Mouse (Mus musculus): Measurements from ENCODE around the gene Slc23a4. TPM values are rescaled to one million over a fixed set of nuclear protein-coding genes. Genes with fewer than 3 reads are reported as not detected.

Slc23a4 gene
- polyA plus RNA-seq, 1 experiment from 2014 or later = 0.12 TPM

- Histone ChIP-seq H3K9me3 (ENCODE audit: low read length) (no peaks in the 10 kb centered on the region), H3K36me3 (replicated peaks; ENCODE audit: insufficient read depth, low read length) (no peaks in the 10 kb centered on the region), H3K27ac (ENCODE audit: low read depth) (no peak overlapping the region), H3K27me3 (ENCODE audit: insufficient read depth, low read length) (no peaks in the 10 kb centered on the region), H3K9ac (replicated peaks) (no peak overlapping the region), H3K4me1 (ENCODE audit: insufficient read depth) (peaks cover 10% of the 10 kb centered on the region), H3K4me3 (ENCODE audit: low read depth, low read length) (no peak overlapping the region), H3K4me2 (ENCODE audit: low read depth, low read length) (no peak overlapping the region)
- no peak for DNase-seq
- no peak for TF ChIP-seq CTCF (IDR thresholded peaks at IDR 0.05; ENCODE audit: low read depth)
- no peak for TF ChIP-seq EP300 (IDR thresholded peaks at IDR 0.05; ENCODE audit: low read depth)
- ATAC-seq = no peak
- WGBS (ENCODE audit: insufficient replicate concordance) = 85% methylated on average over 2 of the region's 2 CpGs
Observed at GRCm38 (mm10) chr6:34941496-34941895, 46.7 kb downstream of the Slc23a4 start.

- Histone ChIP-seq H3K36me3 (replicated peaks; ENCODE audit: insufficient read depth, low read length) (no peaks in the 10 kb centered on the region), H3K9ac (replicated peaks) (no peak overlapping the region), H3K9me3 (ENCODE audit: low read length) (no peaks in the 10 kb centered on the region), H3K27ac (ENCODE audit: low read depth) (no peak overlapping the region), H3K4me1 (ENCODE audit: insufficient read depth) (peaks cover 10% of the 10 kb centered on the region), H3K27me3 (ENCODE audit: insufficient read depth, low read length) (no peaks in the 10 kb centered on the region), H3K4me2 (ENCODE audit: low read depth, low read length) (no peak overlapping the region), H3K4me3 (ENCODE audit: low read depth, low read length) (no peak overlapping the region)
- 84% methylated on average over 8 of the region's 8 CpGs for WGBS (ENCODE audit: insufficient replicate concordance)
- DNase-seq (no peak), ATAC-seq (no peak)
- no peak for TF ChIP-seq EP300 (IDR thresholded peaks at IDR 0.05; ENCODE audit: low read depth)
- TF ChIP-seq CTCF (IDR thresholded peaks at IDR 0.05; ENCODE audit: low read depth) = no peak
Observed at GRCm38 (mm10) chr6:34939451-34939850, 48.8 kb downstream of the Slc23a4 start.

- no peaks in the 10 kb centered on the region for H3K27me3 ChIP-seq (ENCODE audit: insufficient read depth, low read length)
Observed at GRCm38 (mm10) chr6:34938929-34939325, 49.3 kb downstream of the Slc23a4 start.

GRCm38 (mm10) chr6:34938280-34938928, 49.8 kb downstream of the Slc23a4 start:
- H3K4me1 ChIP-seq (ENCODE audit: insufficient read depth) = peaks cover 10% of the 10 kb centered on the region
- H3K9me3 ChIP-seq (ENCODE audit: low read length) = no peaks in the 10 kb centered on the region
- no peaks in the 10 kb centered on the region for H3K36me3 ChIP-seq (replicated peaks; ENCODE audit: insufficient read depth, low read length)
- H3K9ac ChIP-seq (replicated peaks) = no peak overlapping the region
- TF ChIP-seq CTCF (IDR thresholded peaks at IDR 0.05; ENCODE audit: low read depth) = no peak
- no peak for TF ChIP-seq EP300 (IDR thresholded peaks at IDR 0.05; ENCODE audit: low read depth)
- peak overlapping the region; percentile 36 for H3K27ac ChIP-seq (ENCODE audit: low read depth)
- ATAC-seq (peak; percentile 49; the same call in 1 of the 2 replicates), DNase-seq (no peak)
- peak overlapping the region; percentile 20; the same call in 1 of the 2 replicates for H3K4me2 ChIP-seq (ENCODE audit: low read depth, low read length)
- WGBS (ENCODE audit: insufficient replicate concordance) = 39% methylated on average over 7 of the region's 7 CpGs
- no peak overlapping the region for H3K4me3 ChIP-seq (ENCODE audit: low read depth, low read length)
- no peaks in the 10 kb centered on the region for H3K27me3 ChIP-seq (ENCODE audit: insufficient read depth, low read length)

More at GRCm38 (mm10) chr6:34938929-34939325, 49.3 kb downstream of the Slc23a4 start:
- no peak overlapping the region for H3K4me3 ChIP-seq (ENCODE audit: low read depth, low read length)
- H3K4me1 ChIP-seq (ENCODE audit: insufficient read depth) = peaks cover 10% of the 10 kb centered on the region
- no peak for ATAC-seq
- peak overlapping the region; percentile 20; the same call in 1 of the 2 replicates for H3K4me2 ChIP-seq (ENCODE audit: low read depth, low read length)
- no peak for DNase-seq
- no peak for TF ChIP-seq EP300 (IDR thresholded peaks at IDR 0.05; ENCODE audit: low read depth)
- TF ChIP-seq CTCF (IDR thresholded peaks at IDR 0.05; ENCODE audit: low read depth) = no peak
- no peak overlapping the region for H3K27ac ChIP-seq (ENCODE audit: low read depth)
- H3K36me3 ChIP-seq (replicated peaks; ENCODE audit: insufficient read depth, low read length) = no peaks in the 10 kb centered on the region
- H3K9me3 ChIP-seq (ENCODE audit: low read length) = no peaks in the 10 kb centered on the region
- 34% methylated on average over 4 of the region's 4 CpGs for WGBS (ENCODE audit: insufficient replicate concordance)
- no peak overlapping the region for H3K9ac ChIP-seq (replicated peaks)

- ATAC-seq = no peak
- WGBS (ENCODE audit: insufficient replicate concordance) = 68% methylated on average over 5 of the region's 5 CpGs
Observed at GRCm38 (mm10) chr6:34936743-34937142, 51.5 kb downstream of the Slc23a4 start.

GRCm38 (mm10) chr6:34932633-34933032, 55.6 kb downstream of the Slc23a4 start:
- Histone ChIP-seq H3K4me3 (ENCODE audit: low read depth, low read length) (no peak overlapping the region), H3K27me3 (ENCODE audit: insufficient read depth, low read length) (no peaks in the 10 kb centered on the region), H3K4me1 (ENCODE audit: insufficient read depth) (no peaks in the 10 kb centered on the region), H3K9ac (replicated peaks) (no peak overlapping the region), H3K9me3 (ENCODE audit: low read length) (no peaks in the 10 kb centered on the region), H3K36me3 (replicated peaks; ENCODE audit: insufficient read depth, low read length) (no peaks in the 10 kb centered on the region), H3K27ac (ENCODE audit: low read depth) (no peak overlapping the region), H3K4me2 (ENCODE audit: low read depth, low read length) (no peak overlapping the region)
- WGBS (ENCODE audit: insufficient replicate concordance) = 66% methylated on average over 1 of the region's 1 CpGs
- DNase-seq = no peak
- TF ChIP-seq CTCF (IDR thresholded peaks at IDR 0.05; ENCODE audit: low read depth) (no peak), EP300 (IDR thresholded peaks at IDR 0.05; ENCODE audit: low read depth) (no peak)
- ATAC-seq = no peak

More at GRCm38 (mm10) chr6:34936743-34937142, 51.5 kb downstream of the Slc23a4 start:
- no peak overlapping the region for H3K27ac ChIP-seq (ENCODE audit: low read depth)
- no peak overlapping the region for H3K4me2 ChIP-seq (ENCODE audit: low read depth, low read length)
- no peak overlapping the region for H3K4me3 ChIP-seq (ENCODE audit: low read depth, low read length)
- H3K27me3 ChIP-seq (ENCODE audit: insufficient read depth, low read length) = no peaks in the 10 kb centered on the region
- H3K9me3 ChIP-seq (ENCODE audit: low read length) = no peaks in the 10 kb centered on the region
- H3K9ac ChIP-seq (replicated peaks) = no peak overlapping the region
- DNase-seq = no peak
- no peaks in the 10 kb centered on the region for H3K36me3 ChIP-seq (replicated peaks; ENCODE audit: insufficient read depth, low read length)
- no peak for TF ChIP-seq EP300 (IDR thresholded peaks at IDR 0.05; ENCODE audit: low read depth)
- peak; percentile 39 for TF ChIP-seq CTCF (IDR thresholded peaks at IDR 0.05; ENCODE audit: low read depth)
- H3K4me1 ChIP-seq (ENCODE audit: insufficient read depth) = peaks cover 10% of the 10 kb centered on the region

Measured in liver, postnatal 0 days (tissue).